Mouse (Mus musculus): ENCODE measurements around the gene Rrp7a. TPM values are rescaled to one million over a fixed set of nuclear protein-coding genes. Genes with fewer than 3 reads are reported as not detected.

Rrp7a gene
- total RNA-seq, 2 experiments from 2014 or later: 37.3 to 46.2 TPM

DNA sequence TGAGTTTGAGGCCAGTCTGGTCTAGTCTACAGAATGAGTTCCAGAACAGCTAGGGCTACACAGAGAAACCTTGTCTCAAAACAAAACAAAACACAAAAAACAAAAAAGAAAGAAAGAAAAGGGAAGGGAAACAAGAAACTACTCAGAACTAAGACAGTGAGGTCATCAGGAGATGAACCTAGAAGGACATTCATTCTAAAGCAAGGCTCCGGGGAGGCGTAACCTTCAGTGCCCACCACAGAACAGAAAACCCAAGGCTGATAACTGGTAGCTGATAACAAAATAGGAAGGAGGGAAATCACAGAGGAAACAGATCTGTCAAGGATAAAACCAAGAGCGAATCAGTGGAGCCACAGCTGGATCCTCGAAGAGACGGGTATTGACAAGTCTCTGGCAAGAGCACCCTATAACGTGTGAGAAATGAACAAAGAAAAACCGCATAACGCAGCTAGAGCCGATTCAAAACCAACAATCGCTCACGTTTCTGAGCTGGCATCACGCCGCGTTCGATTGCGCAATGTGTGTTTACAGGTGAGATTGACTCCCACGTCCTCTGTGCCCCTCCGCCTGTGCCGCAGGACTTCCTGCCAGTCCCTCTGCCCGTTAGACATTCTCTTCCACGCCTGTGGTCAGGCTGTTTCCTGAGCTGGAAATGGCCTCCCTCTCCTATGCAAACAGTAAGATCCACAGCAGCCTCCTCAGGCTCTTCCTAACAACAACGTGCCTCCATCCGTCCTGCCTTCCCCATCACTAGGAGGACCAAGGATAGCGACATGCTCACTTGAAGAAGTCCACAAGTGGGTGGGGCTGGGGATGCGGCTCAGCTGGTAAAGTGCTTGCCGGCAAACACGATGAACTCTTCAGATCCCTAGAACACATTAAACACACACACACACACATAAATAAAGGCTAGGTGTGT, 46.7 kb downstream of the Rrp7a start:
- DNase-seq: no peak
- intact Hi-C loops (cut with DNase I): no loop called here

DNA sequence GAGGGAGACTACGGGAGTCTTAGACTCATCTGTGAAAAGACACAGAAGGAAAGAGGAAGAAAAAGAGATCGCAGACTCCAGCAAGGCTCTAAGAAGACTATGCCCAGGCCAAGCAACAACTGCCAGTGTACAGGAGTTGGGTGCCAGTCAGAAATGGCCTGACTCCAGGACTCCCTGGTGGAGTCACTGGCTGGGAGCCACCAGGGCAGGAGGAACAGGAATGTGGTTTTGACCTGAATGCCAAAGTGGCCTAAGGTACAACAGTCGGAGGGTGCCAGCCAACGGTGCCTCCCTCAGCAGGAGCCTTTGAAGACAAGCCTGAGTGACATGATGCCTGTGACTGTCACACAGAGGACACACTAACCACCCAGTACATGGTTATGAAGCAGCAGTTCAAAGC, 48.4 kb downstream of the Rrp7a start:
- intact Hi-C loops (cut with DNase I): no loop called here
- DNase-seq: peak; percentile 70 to 81

DNA sequence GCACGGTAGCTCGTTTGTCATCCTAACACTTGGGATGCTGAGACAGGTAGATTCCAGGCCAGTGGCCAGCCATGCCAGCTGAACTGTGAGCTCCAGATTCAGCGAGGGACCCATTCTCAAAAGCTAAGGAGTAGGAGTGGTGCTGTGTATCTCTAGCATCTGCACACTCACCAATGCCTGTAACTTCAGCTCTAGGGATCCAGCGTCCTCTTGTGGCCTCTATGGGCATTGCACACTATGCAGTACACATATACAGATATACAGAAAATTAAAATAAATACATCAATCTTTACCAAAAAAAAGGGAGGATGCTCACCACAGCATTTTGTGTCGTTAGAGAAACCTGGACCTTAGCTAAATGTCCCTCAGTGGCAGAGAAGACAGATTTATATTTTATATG, 50.8 kb downstream of the Rrp7a start:
- intact Hi-C loops (cut with DNase I): no loop called here
- no peak for DNase-seq

DNA sequence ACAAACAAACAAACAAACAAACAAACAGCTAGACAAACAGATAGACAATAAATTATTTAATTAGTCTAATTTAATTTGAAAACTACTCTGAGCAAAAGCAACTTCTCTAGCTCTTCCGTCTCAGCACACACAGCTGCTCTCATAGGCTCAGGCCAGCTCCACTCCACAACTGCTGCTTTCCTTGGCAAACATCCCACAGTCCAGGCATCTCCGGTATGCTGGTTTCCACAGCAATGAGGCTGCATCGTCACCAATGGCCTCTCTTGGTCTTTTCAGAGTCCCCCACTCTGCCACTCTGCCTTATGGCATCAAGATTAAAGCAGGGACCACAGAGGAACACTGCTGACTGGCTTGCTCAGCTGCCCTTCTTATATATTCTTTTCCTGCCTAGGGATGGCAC, 51.7 kb downstream of the Rrp7a start:
- intact Hi-C loops (cut with DNase I): loop anchor here (1.0 kb wide), 1 partner anchor 34 kb away; no protein-coding TSS in a partner anchor
- DNase-seq: peak; percentile 82 to 87

DNA sequence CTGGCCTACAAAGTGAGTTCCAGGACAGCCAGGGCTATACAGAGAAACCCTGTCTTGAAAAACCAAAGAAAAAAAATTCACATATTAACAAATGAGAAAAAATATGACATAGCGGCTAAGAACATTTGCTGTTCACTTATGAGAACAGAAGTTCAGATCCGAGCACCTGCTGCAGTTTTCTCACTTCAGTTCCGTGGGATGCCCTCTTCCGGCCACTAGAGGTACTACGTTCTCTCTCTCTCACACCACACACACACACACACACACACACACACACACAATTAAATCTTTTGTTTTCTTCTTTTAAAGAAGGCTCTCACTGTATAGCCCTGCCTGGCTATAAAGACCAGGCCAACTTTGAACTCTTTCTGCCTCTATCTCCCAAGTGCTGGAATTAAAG, 54.3 kb downstream of the Rrp7a start:
- intact Hi-C loops (cut with DNase I): no loop called here
- DNase-seq: no peak

DNA sequence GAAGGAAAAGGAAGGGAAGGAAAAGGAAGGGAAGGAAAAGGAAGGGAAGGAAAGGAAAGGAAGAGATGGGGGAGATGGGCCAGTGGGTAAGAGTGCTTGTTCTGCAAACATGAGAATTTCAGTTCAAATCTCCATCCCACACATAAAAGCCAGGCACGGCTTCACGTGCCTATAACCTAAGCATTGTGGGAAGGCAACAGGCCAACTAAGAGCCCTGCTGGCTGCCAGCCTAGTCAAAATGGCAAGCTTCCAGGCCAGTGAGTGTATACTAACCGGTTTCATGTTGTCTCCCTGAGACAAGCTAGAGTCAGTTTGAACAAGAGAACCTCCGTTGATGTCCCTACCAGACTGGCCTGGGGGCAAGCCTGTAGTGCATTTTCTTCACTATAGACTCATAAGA, 57.1 kb downstream of the Rrp7a start:
- DNase-seq: peak; percentile 81 to 84
- intact Hi-C loops (cut with DNase I): no loop called here

Other genes starting within 250 kb of the Rrp7a start
- gene Tcf20, start 134.9 kb downstream of the Rrp7a start, total RNA-seq (2021): 10 to 100 TPM; 60.7 to 67.9 TPM
- gene Nfam1, start 89.5 kb downstream of the Rrp7a start, total RNA-seq (2021): 1 to 10 TPM; 1.6 to 2.2 TPM
- 10 to 100 TPM; 54.6 to 59.1 TPM for gene Serhl, start 33.3 kb downstream of the Rrp7a start, total RNA-seq (2021)
- gene Poldip3, start 26.6 kb upstream of the Rrp7a start, total RNA-seq (2021): 10 to 100 TPM; 45.7 to 47.3 TPM
- 100 to 1,000 TPM; 133 to 136 TPM for gene Cyb5r3, start 49.8 kb upstream of the Rrp7a start, total RNA-seq (2021)
- gene A4galt, start 129.0 kb upstream of the Rrp7a start, total RNA-seq (2021): 1 to 10 TPM; 5.3 to 7.5 TPM
- gene Arfgap3, start 227.4 kb upstream of the Rrp7a start, total RNA-seq (2021): 10 to 100 TPM; 15.6 to 20.2 TPM